Mouse (Mus musculus) midbrain, embryonic 11.5 days (tissue): ENCODE results near the gene Kdm1a. TPM values are rescaled to one million over a fixed set of nuclear protein-coding genes. Genes with fewer than 3 reads are reported as not detected.

Source experiments
- ATAC-seq: fragments of 200-750 bp; cut with Nextera tagmentation; 2 replicates; pipeline ENCODE4 v1.8.0; 2017; ENCODE audit warnings: moderate TSS enrichment, moderate library complexity; ENCODE audit not compliant: low FRiP score
- DNase-seq: peaks from one replicate; pipeline ENCODE4 v3.0.0; 2015; ENCODE audit warnings: low spot score; ENCODE audit errors: missing footprints
- H3K27ac ChIP-seq: fragments of 300-500 bp; sonication (generic); 2 replicates; pipeline ENCODE4 v1.5.1; 2014; ENCODE audit warnings: low read depth, low read length
- H3K27me3 ChIP-seq: fragments of 300-500 bp; sonication (generic); 2 replicates; pipeline ENCODE4 v1.6.1; 2014; ENCODE audit warnings: mild to moderate bottlenecking, low read length, moderate library complexity, mixed read lengths; ENCODE audit not compliant: control insufficient read depth, insufficient read depth
- H3K36me3 ChIP-seq: fragments of 300-500 bp; sonication (generic); 2 replicates; pipeline ENCODE4 v1.6.1; 2014; ENCODE audit warnings: mild to moderate bottlenecking, low read length, moderate library complexity, mixed read lengths; ENCODE audit not compliant: control insufficient read depth, insufficient read depth
- H3K4me1 ChIP-seq: fragments of 300-500 bp; sonication (generic); 2 replicates; pipeline ENCODE4 v1.6.1; 2014; ENCODE audit warnings: low read length; ENCODE audit not compliant: control insufficient read depth, insufficient read depth
- H3K4me2 ChIP-seq: fragments of 300-500 bp; sonication (generic); 2 replicates; pipeline ENCODE4 v1.6.1; 2014; ENCODE audit warnings: mild to moderate bottlenecking, moderate library complexity
- H3K4me3 ChIP-seq: fragments of 300-500 bp; sonication (generic); 2 replicates; pipeline ENCODE4 v1.5.1; 2014; ENCODE audit warnings: low read depth, low read length
- H3K9ac ChIP-seq: fragments of 300-500 bp; sonication (generic); 2 replicates; pipeline ENCODE4 v1.6.1; 2014; ENCODE audit warnings: low read length
- H3K9me3 ChIP-seq: fragments of 300-500 bp; sonication (generic); 2 replicates; pipeline ENCODE4 v1.6.1; 2016; ENCODE audit warnings: low read length; ENCODE audit not compliant: control insufficient read depth
- WGBS: fragments of 180-500 bp; shearing (Covaris S2); extraction: QIAGEN DNeasy Blood & Tissue Kit; methylation state at CpG from one replicate; pipeline ENCODE4 v1.1.7; 2014; 5-methylcytosine and 5-hydroxymethylcytosine counted together
- polyA plus RNA-seq: library from polyadenylated mRNA; unstranded; fragments of >200 nt; fragmentation: Nextera tagmentation; extraction: Ambion mirVana; gene quantifications from 2 replicates; pipeline ENCODE4 v1.2.1, GENCODE M21; 2014

The Kdm1a gene
- polyA plus RNA-seq, 1 experiment from 2014 or later = 89.6 TPM

DNA sequence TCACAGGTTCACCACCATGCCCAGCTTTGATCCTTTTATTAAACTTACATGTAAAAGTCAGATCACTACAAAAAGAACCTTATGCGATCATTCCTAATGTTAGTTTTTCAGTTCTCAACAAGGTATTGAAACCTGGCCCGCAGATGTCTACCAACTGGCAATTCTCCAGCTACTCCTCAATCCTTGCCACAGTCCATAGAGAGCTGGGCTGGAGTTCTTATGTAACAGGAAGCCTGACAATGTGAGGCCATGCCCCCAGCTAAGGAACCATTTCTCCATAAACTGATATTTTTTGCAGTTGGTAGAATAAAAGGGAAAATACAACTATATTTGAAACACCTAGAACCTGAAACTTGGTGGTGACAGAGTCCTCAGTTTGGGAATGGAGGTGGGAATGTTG, 42.8 kb downstream of the Kdm1a start:
- Histone ChIP-seq H3K27me3 (no peaks in the 10 kb centered on the region), H3K4me2 (no peak overlapping the region), H3K4me3 (no peak overlapping the region), H3K4me1 (no peaks in the 10 kb centered on the region), H3K9ac (no peak overlapping the region), H3K27ac (no peak overlapping the region), H3K36me3 (peaks cover 17% of the 10 kb centered on the region), H3K9me3 (no peaks in the 10 kb centered on the region)
- no peak for DNase-seq
- WGBS = 96% methylated on average over 2 of the region's 2 CpGs
- no peak for ATAC-seq

DNA sequence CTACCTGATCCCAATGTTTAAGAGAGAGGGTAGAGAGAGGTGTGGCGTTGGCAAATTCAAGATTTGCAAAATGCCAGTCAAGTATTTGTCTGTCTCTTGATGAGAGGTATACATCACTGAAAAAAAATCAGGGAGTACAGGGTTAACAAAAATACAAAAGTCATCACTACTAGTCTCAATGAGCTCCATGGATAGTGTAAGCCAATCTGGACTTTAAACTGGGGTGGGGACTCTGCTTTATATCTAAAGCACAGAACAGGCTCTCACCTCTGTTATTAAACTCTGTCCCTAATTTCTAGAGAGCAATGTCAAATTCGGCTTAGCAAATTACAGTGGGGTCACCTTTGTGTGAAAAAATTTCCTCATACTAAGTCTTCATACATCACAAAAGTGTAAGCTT, 44.9 kb downstream of the Kdm1a start:
- Histone ChIP-seq H3K36me3 (peaks cover 23% of the 10 kb centered on the region), H3K27me3 (no peaks in the 10 kb centered on the region), H3K9ac (no peak overlapping the region), H3K27ac (no peak overlapping the region), H3K4me3 (no peak overlapping the region), H3K9me3 (no peaks in the 10 kb centered on the region), H3K4me1 (no peaks in the 10 kb centered on the region), H3K4me2 (no peak overlapping the region)
- 93% methylated on average over 2 of the region's 2 CpGs for WGBS
- ATAC-seq = no peak
- no peak for DNase-seq

- DNase-seq (no peak), ATAC-seq (no peak)
- no peaks in the 10 kb centered on the region for H3K9me3 ChIP-seq
- peaks cover 22% of the 10 kb centered on the region for H3K36me3 ChIP-seq
- H3K4me1 ChIP-seq = peaks cover 2% of the 10 kb centered on the region
- no peaks in the 10 kb centered on the region for H3K27me3 ChIP-seq
- no peak overlapping the region for H3K9ac ChIP-seq
- no peak overlapping the region for H3K4me2 ChIP-seq
- H3K4me3 ChIP-seq = no peak overlapping the region
- H3K27ac ChIP-seq = no peak overlapping the region
- WGBS = 88% methylated on average over 1 of the region's 1 CpGs
These were observed 49.4 kb downstream of the Kdm1a start for GRCm38 (mm10) chr4:136553108-136553507.

GRCm38 (mm10) chr4:136548381-136548801, 54.1 kb downstream of the Kdm1a start:
- no peaks in the 10 kb centered on the region for H3K27me3 ChIP-seq
- H3K4me3 ChIP-seq = no peak overlapping the region
- H3K36me3 ChIP-seq = peaks cover 24% of the 10 kb centered on the region
- WGBS = 73% methylated on average over 1 of the region's 1 CpGs
- H3K4me2 ChIP-seq = no peak overlapping the region
- DNase-seq (no peak), ATAC-seq (no peak)
- H3K4me1 ChIP-seq = peaks cover 2% of the 10 kb centered on the region
- no peak overlapping the region for H3K27ac ChIP-seq
- H3K9me3 ChIP-seq = no peaks in the 10 kb centered on the region
- no peak overlapping the region for H3K9ac ChIP-seq

- no peaks in the 10 kb centered on the region for H3K9me3 ChIP-seq
- no peak overlapping the region for H3K27ac ChIP-seq
- DNase-seq (no peak), ATAC-seq (no peak)
- H3K36me3 ChIP-seq = peaks cover 20% of the 10 kb centered on the region
- no peak overlapping the region for H3K4me2 ChIP-seq
- H3K9ac ChIP-seq = no peak overlapping the region
- H3K27me3 ChIP-seq = no peaks in the 10 kb centered on the region
- WGBS = 86% methylated on average over 1 of the region's 1 CpGs
- peaks cover 2% of the 10 kb centered on the region for H3K4me1 ChIP-seq
- H3K4me3 ChIP-seq = no peak overlapping the region
These were observed 54.8 kb downstream of the Kdm1a start for GRCm38 (mm10) chr4:136547721-136548120.

GRCm38 (mm10) chr4:136546279-136547045, 56.1 kb downstream of the Kdm1a start:
- Histone ChIP-seq H3K9ac (no peak overlapping the region), H3K36me3 (peaks cover 19% of the 10 kb centered on the region), H3K4me3 (no peak overlapping the region), H3K27ac (no peak overlapping the region), H3K4me2 (no peak overlapping the region), H3K4me1 (peaks cover 2% of the 10 kb centered on the region), H3K27me3 (no peaks in the 10 kb centered on the region), H3K9me3 (no peaks in the 10 kb centered on the region)
- 83% methylated on average over 3 of the region's 3 CpGs for WGBS
- ATAC-seq = no peak
- DNase-seq = no peak

- Histone ChIP-seq H3K27ac (no peak overlapping the region), H3K9me3 (no peaks in the 10 kb centered on the region), H3K9ac (no peak overlapping the region), H3K4me3 (no peak overlapping the region), H3K27me3 (no peaks in the 10 kb centered on the region), H3K4me1 (peaks cover 2% of the 10 kb centered on the region), H3K36me3 (peaks cover 19% of the 10 kb centered on the region), H3K4me2 (no peak overlapping the region)
- no peak for DNase-seq
- 97% methylated on average over 3 of the region's 3 CpGs for WGBS
- ATAC-seq = no peak
These were observed 57.4 kb downstream of the Kdm1a start for GRCm38 (mm10) chr4:136545151-136545550.

- 0 out of 2 replicates have a peak, but pooled peaks have one; percentile 33 for ATAC-seq
- 23% methylated on average over 4 of the region's 4 CpGs for WGBS
- H3K4me3 ChIP-seq = no peak overlapping the region
- H3K9me3 ChIP-seq = no peaks in the 10 kb centered on the region
- DNase-seq = peak; percentile 94
- no peak overlapping the region for H3K4me2 ChIP-seq
- H3K27me3 ChIP-seq = no peaks in the 10 kb centered on the region
- no peaks in the 10 kb centered on the region for H3K4me1 ChIP-seq
- no peak overlapping the region for H3K9ac ChIP-seq
- no peaks in the 10 kb centered on the region for H3K36me3 ChIP-seq
- H3K27ac ChIP-seq = no peak overlapping the region
These were observed 76.1 kb downstream of the Kdm1a start for GRCm38 (mm10) chr4:136526412-136526811.

- no peak for DNase-seq
- Histone ChIP-seq H3K36me3 (no peaks in the 10 kb centered on the region), H3K9ac (no peak overlapping the region), H3K4me2 (no peak overlapping the region), H3K9me3 (no peaks in the 10 kb centered on the region), H3K27me3 (no peaks in the 10 kb centered on the region), H3K4me1 (no peaks in the 10 kb centered on the region), H3K4me3 (no peak overlapping the region), H3K27ac (no peak overlapping the region)
- ATAC-seq = no peak
- 93% methylated on average over 2 of the region's 2 CpGs for WGBS
These were observed 78.2 kb downstream of the Kdm1a start for GRCm38 (mm10) chr4:136524309-136524708.
